Mouse (Mus musculus): Measurements from ENCODE around the gene Lmod3. TPM values are rescaled to one million over a fixed set of nuclear protein-coding genes. Genes with fewer than 3 reads are reported as not detected.

Lmod3 gene
- polyA plus RNA-seq (2014; fragmentation: Nextera tagmentation; extraction: Ambion mirVana), result 0.96 and 1.2 TPM in 2 replicates

DNA sequence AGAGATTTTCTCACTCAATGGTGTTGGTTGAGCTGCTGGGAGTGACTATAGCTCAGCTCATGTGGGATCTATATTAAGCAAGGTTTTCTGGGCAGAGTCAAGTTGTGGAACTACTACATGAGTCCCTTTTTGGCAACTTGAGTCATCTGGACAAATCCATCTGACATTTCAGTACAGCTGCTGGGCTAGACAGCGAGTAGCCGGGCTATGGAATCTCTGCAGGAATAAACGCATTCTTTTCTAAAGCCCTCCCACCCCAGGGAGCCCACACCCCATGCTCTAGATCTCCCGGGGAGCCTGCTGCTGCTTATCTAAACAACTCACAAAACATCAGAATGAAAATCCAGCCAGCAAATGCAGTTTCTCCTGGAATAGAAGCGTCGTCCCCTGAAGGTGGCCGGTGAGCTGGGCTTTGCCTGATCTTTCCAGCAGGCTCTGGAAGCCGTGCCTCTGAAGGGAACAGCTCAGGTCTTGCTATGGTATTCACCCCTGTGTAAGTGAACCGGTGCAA is at the start of gene Lmod3:
Gene Lmod3 (minus strand): TSS at position 49 of the 511 bp plus-strand sequence.
- DNase-seq (ENCODE audit: low spot score) (no peak), ATAC-seq (ENCODE audit: insufficient number of reproducible peaks, low FRiP score, low TSS enrichment, low read depth) (no peak)
- Histone ChIP-seq H3K4me2 (ENCODE audit: low read depth, severe bottlenecking) (no peak within 1 kb of the TSS), H3K36me3 (ENCODE audit: control insufficient read depth, insufficient read depth, low read length) (no peaks in the 10 kb centered on the region), H3K4me3 (ENCODE audit: low read depth, low read length) (no peak within 1 kb of the TSS), H3K27me3 (ENCODE audit: control insufficient read depth, insufficient read depth, low read length) (no peaks in the 10 kb centered on the region), H3K9me3 (ENCODE audit: control insufficient read depth, low read length) (no peaks in the 10 kb centered on the region), H3K9ac (ENCODE audit: low read length) (no peak within 1 kb of the TSS), H3K27ac (replicated peaks; ENCODE audit: low read depth, low read length) (no peak within 1 kb of the TSS), H3K4me1 (ENCODE audit: control insufficient read depth, insufficient read depth, low read length) (no peaks in the 10 kb centered on the region)
- 39% methylated on average over 9 of the region's 9 CpGs for WGBS

DNA sequence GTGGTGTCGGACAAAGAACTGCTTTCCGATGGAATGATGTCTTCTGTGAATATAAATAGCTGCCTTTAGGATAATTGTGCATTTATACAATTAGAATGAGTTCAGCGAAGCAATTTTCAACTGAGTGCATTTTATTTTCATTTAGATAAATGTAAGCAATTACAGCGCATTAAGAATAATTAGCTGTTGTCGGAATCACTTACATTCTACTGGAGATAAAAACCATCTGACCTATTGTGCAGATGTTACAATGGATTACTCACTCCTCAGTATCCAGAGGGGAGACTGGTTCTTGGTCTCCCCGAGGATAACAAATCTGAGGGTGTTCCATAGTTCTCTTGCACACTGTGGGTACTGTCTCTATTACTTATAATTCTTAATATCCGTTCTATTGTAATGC is 49.7 kb upstream of the Lmod3 start:
- Histone ChIP-seq H3K27ac (replicated peaks; ENCODE audit: low read depth, low read length) (no peak overlapping the region), H3K36me3 (ENCODE audit: control insufficient read depth, insufficient read depth, low read length) (peaks cover 3% of the 10 kb centered on the region), H3K4me3 (ENCODE audit: low read depth, low read length) (no peak overlapping the region), H3K27me3 (ENCODE audit: control insufficient read depth, insufficient read depth, low read length) (no peaks in the 10 kb centered on the region), H3K4me2 (ENCODE audit: low read depth, severe bottlenecking) (no peak overlapping the region), H3K9me3 (ENCODE audit: control insufficient read depth, low read length) (no peaks in the 10 kb centered on the region), H3K9ac (ENCODE audit: low read length) (no peak overlapping the region), H3K4me1 (ENCODE audit: control insufficient read depth, insufficient read depth, low read length) (no peaks in the 10 kb centered on the region)
- WGBS, result 91% methylated on average over 7 of the region's 7 CpGs
- ATAC-seq (ENCODE audit: insufficient number of reproducible peaks, low FRiP score, low TSS enrichment, low read depth), result no peak
- no peak for DNase-seq (ENCODE audit: low spot score)

DNA sequence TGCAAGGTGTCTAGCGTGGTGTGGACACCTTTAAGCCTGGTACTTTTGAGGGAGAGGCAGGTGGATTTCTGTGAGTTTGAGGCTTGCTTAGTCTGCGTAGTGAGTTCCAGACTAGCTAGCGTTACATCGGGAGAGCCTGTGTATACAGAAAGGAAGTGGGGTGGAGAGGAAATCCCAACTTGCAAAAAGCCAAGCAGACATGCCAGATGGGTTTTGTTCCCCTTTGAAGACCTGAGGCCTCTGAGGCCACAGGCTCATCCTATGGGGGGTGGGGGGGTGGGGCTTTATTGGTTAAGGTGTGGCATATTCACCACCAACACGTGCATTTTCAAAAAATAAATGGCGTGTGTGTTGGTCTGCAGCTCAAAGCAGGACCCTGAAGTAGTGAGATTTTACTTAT is 48.1 kb upstream of the Lmod3 start:
- Histone ChIP-seq H3K9me3 (ENCODE audit: control insufficient read depth, low read length) (no peaks in the 10 kb centered on the region), H3K36me3 (ENCODE audit: control insufficient read depth, insufficient read depth, low read length) (peaks cover 3% of the 10 kb centered on the region), H3K9ac (ENCODE audit: low read length) (no peak overlapping the region), H3K27ac (replicated peaks; ENCODE audit: low read depth, low read length) (no peak overlapping the region), H3K27me3 (ENCODE audit: control insufficient read depth, insufficient read depth, low read length) (no peaks in the 10 kb centered on the region), H3K4me1 (ENCODE audit: control insufficient read depth, insufficient read depth, low read length) (no peaks in the 10 kb centered on the region), H3K4me2 (ENCODE audit: low read depth, severe bottlenecking) (no peak overlapping the region), H3K4me3 (ENCODE audit: low read depth, low read length) (no peak overlapping the region)
- 91% methylated on average over 6 of the region's 6 CpGs for WGBS
- DNase-seq (ENCODE audit: low spot score), result no peak
- ATAC-seq (ENCODE audit: insufficient number of reproducible peaks, low FRiP score, low TSS enrichment, low read depth), result no peak

DNA sequence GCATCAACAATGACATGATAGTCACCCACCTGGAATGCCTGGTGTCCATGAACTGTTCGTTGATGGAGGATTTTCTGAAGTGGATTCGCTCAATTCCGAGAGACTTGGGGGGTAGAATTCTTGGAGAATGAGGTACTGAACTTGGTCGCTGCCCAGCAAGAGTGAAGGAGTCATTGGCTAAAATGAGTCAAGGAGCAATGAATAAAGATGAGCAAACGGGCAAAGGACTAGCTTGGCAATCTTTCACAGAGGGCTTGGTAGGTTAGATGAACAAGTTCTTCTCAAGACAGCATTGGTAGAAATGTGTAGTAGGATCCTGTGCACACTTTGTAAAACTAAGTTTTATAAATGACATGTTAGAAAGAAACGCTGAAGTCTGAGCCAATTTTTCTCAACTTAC is 47.6 kb upstream of the Lmod3 start:
- H3K36me3 ChIP-seq (ENCODE audit: control insufficient read depth, insufficient read depth, low read length), result peaks cover 4% of the 10 kb centered on the region
- no peak overlapping the region for H3K27ac ChIP-seq (replicated peaks; ENCODE audit: low read depth, low read length)

DNA sequence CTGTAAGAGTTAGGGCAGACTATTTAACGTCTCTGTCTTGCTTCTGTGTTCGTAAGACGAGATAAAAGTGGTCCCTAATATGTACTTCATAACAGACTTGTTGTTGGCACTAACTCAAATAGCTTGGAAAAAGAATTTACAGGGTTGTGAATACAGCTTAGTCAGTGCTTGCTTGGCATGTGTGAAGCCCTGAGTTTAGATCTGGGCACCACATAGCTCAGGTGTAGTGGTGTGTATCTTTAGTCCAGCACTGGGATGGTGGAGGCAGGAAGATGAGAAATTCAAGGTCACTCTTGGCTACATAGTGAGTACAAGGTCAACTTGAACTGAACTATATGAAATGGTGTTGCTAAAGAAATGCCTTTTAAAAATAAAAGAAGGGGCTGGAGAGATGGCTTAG is 44.6 kb upstream of the Lmod3 start:
- Histone ChIP-seq H3K27me3 (ENCODE audit: control insufficient read depth, insufficient read depth, low read length) (no peaks in the 10 kb centered on the region), H3K27ac (replicated peaks; ENCODE audit: low read depth, low read length) (no peak overlapping the region), H3K9ac (ENCODE audit: low read length) (no peak overlapping the region), H3K4me2 (ENCODE audit: low read depth, severe bottlenecking) (no peak overlapping the region), H3K36me3 (ENCODE audit: control insufficient read depth, insufficient read depth, low read length) (peaks cover 3% of the 10 kb centered on the region; the same call in 1 of the 2 replicates), H3K9me3 (ENCODE audit: control insufficient read depth, low read length) (no peaks in the 10 kb centered on the region), H3K4me1 (ENCODE audit: control insufficient read depth, insufficient read depth, low read length) (no peaks in the 10 kb centered on the region), H3K4me3 (ENCODE audit: low read depth, low read length) (no peak overlapping the region)
- ATAC-seq (ENCODE audit: insufficient number of reproducible peaks, low FRiP score, low TSS enrichment, low read depth) (no peak), DNase-seq (ENCODE audit: low spot score) (no peak)
- WGBS, result 89% methylated on average over 3 of the region's 3 CpGs

More for the DNA sequence above, 47.6 kb upstream of the Lmod3 start:
- no peak overlapping the region for H3K9ac ChIP-seq (ENCODE audit: low read length)
- ATAC-seq (ENCODE audit: insufficient number of reproducible peaks, low FRiP score, low TSS enrichment, low read depth), result no peak
- no peak overlapping the region for H3K4me2 ChIP-seq (ENCODE audit: low read depth, severe bottlenecking)
- DNase-seq (ENCODE audit: low spot score), result no peak
- H3K9me3 ChIP-seq (ENCODE audit: control insufficient read depth, low read length), result no peaks in the 10 kb centered on the region
- no peaks in the 10 kb centered on the region for H3K4me1 ChIP-seq (ENCODE audit: control insufficient read depth, insufficient read depth, low read length)
- no peak overlapping the region for H3K4me3 ChIP-seq (ENCODE audit: low read depth, low read length)
- H3K27me3 ChIP-seq (ENCODE audit: control insufficient read depth, insufficient read depth, low read length), result no peaks in the 10 kb centered on the region
- 92% methylated on average over 6 of the region's 6 CpGs for WGBS

DNA sequence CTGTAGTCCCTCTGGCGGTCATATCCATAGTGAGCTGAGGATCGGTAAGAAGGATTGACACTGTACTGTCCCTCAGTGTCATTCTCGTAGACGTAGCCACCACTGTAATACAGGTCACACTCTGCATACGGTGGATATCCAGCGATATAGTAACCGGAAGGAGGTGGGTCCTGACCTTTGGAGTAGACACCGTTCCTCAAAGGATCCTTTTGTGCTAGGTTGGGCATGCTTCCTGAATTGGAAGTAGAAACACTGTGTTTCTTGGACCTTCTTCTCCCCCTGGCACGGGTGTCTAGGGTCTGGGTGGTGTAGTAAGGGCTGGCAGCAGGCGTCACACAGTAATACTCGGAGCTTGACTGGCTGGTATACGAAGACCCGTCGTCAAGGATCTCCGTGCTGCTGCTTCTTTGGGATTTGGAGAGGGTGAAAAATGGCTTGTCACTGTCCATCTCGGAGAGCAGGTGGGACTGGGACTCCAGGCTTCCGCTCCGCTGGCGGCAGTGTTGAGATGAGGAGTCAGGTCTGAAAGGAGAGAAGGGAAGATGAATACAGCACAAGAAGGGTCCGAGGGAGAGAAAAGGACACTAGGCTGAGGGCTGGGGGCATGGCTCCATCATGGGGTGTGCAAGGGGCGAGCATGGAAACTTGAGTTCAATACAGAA is 43.4 kb upstream of the Lmod3 start:
- Histone ChIP-seq H3K4me3 (ENCODE audit: low read depth, low read length) (no peak overlapping the region), H3K27me3 (ENCODE audit: control insufficient read depth, insufficient read depth, low read length) (no peaks in the 10 kb centered on the region), H3K4me1 (ENCODE audit: control insufficient read depth, insufficient read depth, low read length) (no peaks in the 10 kb centered on the region), H3K9ac (ENCODE audit: low read length) (no peak overlapping the region), H3K4me2 (ENCODE audit: low read depth, severe bottlenecking) (no peak overlapping the region), H3K27ac (replicated peaks; ENCODE audit: low read depth, low read length) (no peak overlapping the region), H3K36me3 (ENCODE audit: control insufficient read depth, insufficient read depth, low read length) (peaks cover 3% of the 10 kb centered on the region; the same call in 1 of the 2 replicates), H3K9me3 (ENCODE audit: control insufficient read depth, low read length) (no peaks in the 10 kb centered on the region)
- ATAC-seq (ENCODE audit: insufficient number of reproducible peaks, low FRiP score, low TSS enrichment, low read depth) (no peak), DNase-seq (ENCODE audit: low spot score) (no peak)
- WGBS, result 95% methylated on average over 21 of the region's 21 CpGs

GRCm38 (mm10) chr6:97295416-97295815 is 42.9 kb upstream of the Lmod3 start:
- Histone ChIP-seq H3K4me1 (ENCODE audit: control insufficient read depth, insufficient read depth, low read length) (no peaks in the 10 kb centered on the region), H3K36me3 (ENCODE audit: control insufficient read depth, insufficient read depth, low read length) (peaks cover 3% of the 10 kb centered on the region; the same call in 1 of the 2 replicates), H3K27me3 (ENCODE audit: control insufficient read depth, insufficient read depth, low read length) (no peaks in the 10 kb centered on the region), H3K9me3 (ENCODE audit: control insufficient read depth, low read length) (no peaks in the 10 kb centered on the region), H3K9ac (ENCODE audit: low read length) (no peak overlapping the region), H3K4me3 (ENCODE audit: low read depth, low read length) (no peak overlapping the region), H3K27ac (replicated peaks; ENCODE audit: low read depth, low read length) (no peak overlapping the region), H3K4me2 (ENCODE audit: low read depth, severe bottlenecking) (no peak overlapping the region)
- DNase-seq (ENCODE audit: low spot score) (no peak), ATAC-seq (ENCODE audit: insufficient number of reproducible peaks, low FRiP score, low TSS enrichment, low read depth) (no peak)
- WGBS, result 83% methylated on average over 9 of the region's 9 CpGs

DNA sequence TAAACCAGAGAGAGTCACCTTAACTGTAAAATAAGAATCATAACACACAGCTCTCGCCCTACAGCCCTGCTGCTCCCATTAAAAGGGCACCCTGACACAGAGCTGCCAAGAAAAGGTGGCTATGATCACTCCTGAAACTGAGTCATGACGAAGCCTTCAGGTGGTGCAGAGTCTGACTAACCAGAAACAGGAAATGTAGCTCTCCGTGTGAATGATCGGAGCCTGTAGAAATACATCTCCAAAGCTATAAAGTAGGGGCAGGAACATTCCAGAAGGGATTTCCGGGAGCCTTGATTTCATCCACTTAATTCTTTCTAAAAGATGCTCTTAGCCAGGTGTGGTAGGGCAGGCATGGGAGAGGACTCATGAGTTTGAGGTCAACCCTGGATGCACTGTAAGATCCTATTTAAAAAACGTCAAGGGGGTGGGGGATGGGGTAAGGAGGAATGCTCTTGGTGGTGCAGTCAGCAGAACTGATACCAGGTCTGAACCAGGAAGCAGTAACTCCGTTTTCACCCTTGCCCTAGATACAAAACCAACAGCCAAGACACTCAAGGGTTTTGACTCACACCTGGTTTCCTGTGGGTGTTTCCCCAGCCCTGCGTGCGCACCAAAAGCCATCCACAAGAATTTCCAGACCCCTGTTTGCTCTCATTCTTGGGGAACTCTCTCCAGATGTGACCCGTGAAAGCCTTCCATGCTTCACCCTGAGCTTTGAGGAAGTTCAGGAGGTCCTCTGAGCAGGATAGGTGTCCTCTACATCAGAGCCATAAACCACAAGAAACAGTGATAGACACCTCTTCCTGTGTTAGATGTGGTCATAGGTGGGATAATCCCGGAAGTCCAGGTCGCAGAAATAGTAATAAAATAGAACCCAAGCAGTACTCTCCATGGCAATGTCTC is 41.4 kb upstream of the Lmod3 start:
- no peak for DNase-seq (ENCODE audit: low spot score)

More for the DNA sequence above, 41.4 kb upstream of the Lmod3 start:
- peaks cover 4% of the 10 kb centered on the region; the same call in 1 of the 2 replicates for H3K4me1 ChIP-seq (ENCODE audit: control insufficient read depth, insufficient read depth, low read length)
- H3K27ac ChIP-seq (replicated peaks; ENCODE audit: low read depth, low read length), result no peak overlapping the region
- 84% methylated on average over 12 of the region's 12 CpGs for WGBS
- H3K36me3 ChIP-seq (ENCODE audit: control insufficient read depth, insufficient read depth, low read length), result peaks cover 3% of the 10 kb centered on the region; the same call in 1 of the 2 replicates
- ATAC-seq (ENCODE audit: insufficient number of reproducible peaks, low FRiP score, low TSS enrichment, low read depth), result no peak
- no peaks in the 10 kb centered on the region for H3K27me3 ChIP-seq (ENCODE audit: control insufficient read depth, insufficient read depth, low read length)
- no peak overlapping the region for H3K9ac ChIP-seq (ENCODE audit: low read length)
- H3K4me2 ChIP-seq (ENCODE audit: low read depth, severe bottlenecking), result no peak overlapping the region
- H3K4me3 ChIP-seq (ENCODE audit: low read depth, low read length), result no peak overlapping the region
- no peaks in the 10 kb centered on the region for H3K9me3 ChIP-seq (ENCODE audit: control insufficient read depth, low read length)

Measured in limb, embryonic 11.5 days (tissue).